Mouse (Mus musculus) small intestine, adult 2 months (tissue): ENCODE measurements around the gene Tnfrsf21.

Experiments
- CTCF ChIP-seq: fragments of 200-500 bp; IDR thresholded peaks from 2 replicates; pipeline ENCODE4 v1.5.1; 2012; ENCODE audit warnings: low read depth, mild to moderate bottlenecking, control low read depth, inconsistent platforms, low read length, moderate library complexity, mixed read lengths; ENCODE audit not compliant: insufficient replicate concordance, insufficient read length; ENCODE audit errors: extremely low read depth
- POLR2A ChIP-seq: fragments of 200-500 bp; IDR thresholded peaks from 2 replicates; pipeline ENCODE4 v1.6.1; 2012; ENCODE audit warnings: low read depth, mild to moderate bottlenecking, control low read depth, inconsistent platforms, low read length, moderate library complexity

- TF ChIP-seq CTCF (no peak), POLR2A (no peak)
Observed at GRCm38 (mm10) chr17:42981806-42982205, 34.5 kb upstream of the Tnfrsf21 start.
